Mouse (Mus musculus): ENCODE results near the gene Nomo1.

- TF ChIP-seq POLR2A (IDR thresholded peaks at IDR 0.05; ENCODE audit: low read depth, low read length) (no peak), CTCF (IDR thresholded peaks at IDR 0.05; ENCODE audit: extremely low read depth, insufficient read length, insufficient replicate concordance, low read depth, low read length) (no peak)
Measured at GRCm38 (mm10) chr7:46113435-46113834, 79.9 kb downstream of the Nomo1 start.

All from small intestine, adult 2 months (tissue).